Mouse (Mus musculus): ENCODE measurements around the gene Plekhm1. TPM values are rescaled to one million over a fixed set of nuclear protein-coding genes. Genes with fewer than 3 reads are reported as not detected.

Plekhm1 gene
- polyA plus RNA-seq, 1 experiment from 2014 or later, result 6.7 TPM

DNA sequence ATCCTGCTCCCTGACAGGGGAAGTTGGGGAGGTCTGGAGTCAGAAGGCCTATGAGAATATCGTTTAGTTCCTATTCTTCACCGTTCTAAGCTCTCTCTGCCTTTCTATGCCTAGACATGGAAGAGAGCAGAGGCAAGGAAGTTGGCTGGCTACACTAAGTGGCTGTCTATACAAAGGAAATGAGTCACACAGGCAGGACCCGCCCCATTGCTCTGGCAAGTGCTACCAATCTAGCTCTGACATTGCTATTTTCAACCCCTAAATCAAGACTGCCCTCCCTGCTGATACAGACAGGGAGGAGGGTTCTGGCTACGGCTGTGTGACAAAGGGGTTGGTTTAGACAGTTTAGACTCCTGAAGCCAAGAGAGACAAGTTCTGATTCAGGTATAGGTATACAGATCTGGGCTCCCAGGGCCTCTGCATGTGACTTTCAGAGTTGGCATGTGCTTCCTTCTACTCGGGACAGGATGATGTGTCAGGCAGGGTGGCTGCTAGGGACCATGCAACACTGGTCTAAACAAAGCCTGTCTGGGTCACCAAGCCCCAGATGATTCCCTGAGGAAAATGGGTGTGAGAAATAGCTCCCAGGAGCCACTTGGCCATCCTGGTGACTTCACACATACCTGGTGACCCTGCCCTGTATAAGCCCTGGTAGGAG lies 30.4 kb downstream of the Plekhm1 start:
- 35% methylated on average over 5 of the region's 5 CpGs for WGBS
- H3K27ac ChIP-seq, result peak overlapping the region; percentile 79
- H3K4me3 ChIP-seq, result no peak overlapping the region; the same call in 1 of the 2 replicates
- no peak for DNase-seq (ENCODE audit: low spot score)
- H3K4me1 ChIP-seq, result peaks cover 36% of the 10 kb centered on the region
- H3K36me3 ChIP-seq, result peaks cover 22% of the 10 kb centered on the region; the same call in 1 of the 2 replicates
- H3K27me3 ChIP-seq (ENCODE audit: insufficient read depth, poor library complexity, severe bottlenecking), result no peaks in the 10 kb centered on the region
- H3K9me3 ChIP-seq, result no peaks in the 10 kb centered on the region

DNA sequence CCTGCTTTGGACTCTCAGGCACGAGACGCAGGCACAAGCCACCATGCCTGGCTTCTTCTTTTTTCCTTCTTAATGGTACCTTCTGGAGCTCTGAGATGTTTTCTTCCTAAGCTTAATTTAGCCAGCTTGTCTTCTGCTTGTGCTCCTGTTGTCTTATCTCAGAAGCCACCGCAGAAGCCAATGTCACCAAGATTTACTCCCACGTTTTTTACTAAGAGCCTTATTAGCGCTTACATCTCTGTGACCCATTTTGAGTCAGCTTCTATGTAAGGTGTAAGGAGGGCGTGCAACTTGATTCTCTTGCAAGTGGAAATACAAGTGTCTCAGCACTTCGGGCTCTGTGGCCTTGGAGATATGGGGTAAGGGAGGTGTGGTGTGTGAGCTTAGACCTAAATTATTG lies 31.0 kb downstream of the Plekhm1 start:
- Histone ChIP-seq H3K4me3 (no peak overlapping the region), H3K27ac (peak overlapping the region; percentile 72), H3K4me1 (peaks cover 36% of the 10 kb centered on the region), H3K9me3 (no peaks in the 10 kb centered on the region), H3K36me3 (peaks cover 23% of the 10 kb centered on the region; the same call in 1 of the 2 replicates), H3K27me3 (ENCODE audit: insufficient read depth, poor library complexity, severe bottlenecking) (no peaks in the 10 kb centered on the region)
- WGBS, result 72% methylated on average over 7 of the region's 7 CpGs
- no peak for DNase-seq (ENCODE audit: low spot score)

- 90% methylated on average over 5 of the region's 5 CpGs for WGBS
- H3K4me3 ChIP-seq, result no peak overlapping the region
- no peak for DNase-seq (ENCODE audit: low spot score)
- no peak overlapping the region for H3K27ac ChIP-seq
- peaks cover 27% of the 10 kb centered on the region for H3K36me3 ChIP-seq
- H3K4me1 ChIP-seq, result peaks cover 36% of the 10 kb centered on the region
- H3K9me3 ChIP-seq, result no peaks in the 10 kb centered on the region
- no peaks in the 10 kb centered on the region for H3K27me3 ChIP-seq (ENCODE audit: insufficient read depth, poor library complexity, severe bottlenecking)
These were observed 32.0 kb downstream of the Plekhm1 start for GRCm38 (mm10) chr11:103380460-103380859.

- Histone ChIP-seq H3K27me3 (ENCODE audit: insufficient read depth, poor library complexity, severe bottlenecking) (no peaks in the 10 kb centered on the region), H3K4me3 (no peak overlapping the region), H3K9me3 (no peaks in the 10 kb centered on the region), H3K4me1 (peaks cover 29% of the 10 kb centered on the region), H3K27ac (no peak overlapping the region), H3K36me3 (peaks cover 39% of the 10 kb centered on the region)
- 58% methylated on average over 6 of the region's 6 CpGs for WGBS
- no peak for DNase-seq (ENCODE audit: low spot score)
These were observed 34.1 kb downstream of the Plekhm1 start for GRCm38 (mm10) chr11:103378341-103378740.

DNA sequence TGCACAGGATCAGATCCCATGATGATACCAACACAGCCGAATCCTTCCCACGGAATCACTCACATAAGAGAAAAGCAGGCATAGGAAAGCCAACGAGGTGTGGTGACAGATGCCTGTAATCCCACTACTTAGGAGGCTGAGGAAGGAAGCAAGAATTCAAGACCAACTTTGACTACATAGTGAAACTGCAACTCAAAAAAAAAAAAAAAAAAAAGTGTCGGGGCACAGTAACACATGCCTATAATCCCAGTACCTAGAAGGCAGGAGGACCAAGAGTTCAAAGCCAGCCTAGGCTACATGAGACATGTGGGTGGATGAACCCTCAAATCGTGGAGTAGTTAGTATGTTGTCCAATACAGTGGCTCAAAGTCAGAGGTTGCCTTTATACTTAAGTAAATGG lies 36.7 kb downstream of the Plekhm1 start:
- no peaks in the 10 kb centered on the region for H3K27me3 ChIP-seq (ENCODE audit: insufficient read depth, poor library complexity, severe bottlenecking)
- no peak overlapping the region for H3K27ac ChIP-seq
- DNase-seq (ENCODE audit: low spot score), result no peak
- H3K9me3 ChIP-seq, result no peaks in the 10 kb centered on the region
- H3K36me3 ChIP-seq, result peaks cover 48% of the 10 kb centered on the region
- no peak overlapping the region for H3K4me3 ChIP-seq
- peaks cover 11% of the 10 kb centered on the region for H3K4me1 ChIP-seq
- WGBS, result 88% methylated on average over 5 of the region's 5 CpGs

- no peaks in the 10 kb centered on the region for H3K9me3 ChIP-seq
- WGBS, result 67% methylated on average over 1 of the region's 1 CpGs
- no peak overlapping the region for H3K27ac ChIP-seq
- peaks cover 11% of the 10 kb centered on the region for H3K4me1 ChIP-seq
- no peaks in the 10 kb centered on the region for H3K27me3 ChIP-seq (ENCODE audit: insufficient read depth, poor library complexity, severe bottlenecking)
- no peak for DNase-seq (ENCODE audit: low spot score)
- H3K4me3 ChIP-seq, result no peak overlapping the region
- H3K36me3 ChIP-seq, result peaks cover 53% of the 10 kb centered on the region
These were observed 37.2 kb downstream of the Plekhm1 start for GRCm38 (mm10) chr11:103375258-103375657.

DNA sequence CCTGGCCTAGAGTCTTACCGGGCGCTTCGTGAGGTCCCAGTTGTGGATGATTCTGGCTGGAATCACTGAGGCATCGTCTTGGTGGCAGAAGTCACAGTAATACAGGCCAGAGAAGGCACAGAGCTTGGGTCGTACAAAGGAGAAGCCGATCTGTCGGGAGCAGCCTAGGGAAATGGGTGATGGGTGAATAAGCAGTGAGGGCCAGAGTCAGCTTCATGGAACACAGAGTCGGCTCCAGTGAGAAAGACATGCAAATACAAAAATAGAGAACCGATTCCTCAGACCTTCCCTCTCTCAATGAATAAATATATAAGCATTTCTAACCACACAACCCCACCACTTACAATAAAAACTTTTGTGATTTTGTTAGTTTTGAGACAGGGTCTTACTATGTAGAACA lies 38.6 kb downstream of the Plekhm1 start:
- 92% methylated on average over 9 of the region's 9 CpGs for WGBS
- Histone ChIP-seq H3K27me3 (ENCODE audit: insufficient read depth, poor library complexity, severe bottlenecking) (no peaks in the 10 kb centered on the region), H3K4me1 (peaks cover 14% of the 10 kb centered on the region), H3K4me3 (no peak overlapping the region), H3K36me3 (peaks cover 47% of the 10 kb centered on the region), H3K9me3 (no peaks in the 10 kb centered on the region), H3K27ac (no peak overlapping the region)
- DNase-seq (ENCODE audit: low spot score), result no peak

DNA sequence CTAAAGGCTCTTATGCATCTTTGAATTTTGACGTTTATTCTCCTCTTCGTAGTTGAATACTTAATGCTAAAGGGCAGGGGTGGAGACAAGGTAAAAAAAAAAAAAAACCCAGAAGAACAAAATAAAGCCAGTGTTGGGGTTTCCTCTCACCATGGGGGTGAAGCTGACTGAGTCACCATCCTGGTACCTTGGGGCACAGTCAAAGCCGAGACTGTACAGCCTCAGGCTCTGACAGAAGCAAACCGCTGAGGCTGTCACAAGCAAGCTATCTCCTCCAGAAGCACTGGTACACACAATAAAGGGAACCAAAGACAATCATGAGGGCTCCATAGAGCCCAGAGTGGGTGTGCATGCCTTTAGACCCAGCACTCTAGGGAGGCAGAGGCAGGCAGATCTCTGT lies 39.9 kb downstream of the Plekhm1 start:
- H3K4me3 ChIP-seq, result no peak overlapping the region
- 92% methylated on average over 4 of the region's 4 CpGs for WGBS
- H3K36me3 ChIP-seq, result peaks cover 53% of the 10 kb centered on the region
- H3K4me1 ChIP-seq, result peaks cover 8% of the 10 kb centered on the region
- no peak overlapping the region for H3K27ac ChIP-seq
- no peaks in the 10 kb centered on the region for H3K9me3 ChIP-seq
- H3K27me3 ChIP-seq (ENCODE audit: insufficient read depth, poor library complexity, severe bottlenecking), result no peaks in the 10 kb centered on the region
- no peak for DNase-seq (ENCODE audit: low spot score)

DNA sequence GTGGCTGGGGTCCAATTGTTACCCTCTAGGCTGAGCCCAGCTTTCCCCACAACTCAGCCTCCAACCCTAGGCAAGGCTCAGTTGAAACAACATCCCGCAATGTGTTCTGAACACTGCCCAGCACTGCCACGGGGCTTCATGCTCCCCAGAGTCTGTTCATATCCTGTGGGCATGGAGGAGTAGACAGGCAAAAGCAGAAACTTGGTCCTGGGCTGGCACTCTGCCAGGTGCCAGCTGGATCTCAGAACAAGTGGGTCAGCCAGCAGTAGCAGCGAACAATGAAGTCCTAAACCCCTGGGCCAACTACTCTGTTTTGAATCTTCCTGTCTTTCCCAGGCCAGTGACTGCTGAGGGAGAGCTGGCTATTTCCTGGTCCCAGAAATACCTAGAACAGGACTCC lies 40.4 kb downstream of the Plekhm1 start:
- Histone ChIP-seq H3K27ac (peak overlapping the region; percentile 63; the same call in 1 of the 2 replicates), H3K9me3 (no peaks in the 10 kb centered on the region), H3K36me3 (peaks cover 54% of the 10 kb centered on the region), H3K4me1 (peaks cover 8% of the 10 kb centered on the region), H3K27me3 (ENCODE audit: insufficient read depth, poor library complexity, severe bottlenecking) (no peaks in the 10 kb centered on the region), H3K4me3 (no peak overlapping the region)
- DNase-seq (ENCODE audit: low spot score), result no peak
- 76% methylated on average over 3 of the region's 3 CpGs for WGBS

GRCm38 (mm10) chr11:103371222-103371539 lies 41.3 kb downstream of the Plekhm1 start:
- DNase-seq (ENCODE audit: low spot score), result no peak
- peak overlapping the region; percentile 63; the same call in 1 of the 2 replicates for H3K27ac ChIP-seq

GRCm38 (mm10) chr11:103370397-103371221 lies 41.9 kb downstream of the Plekhm1 start:
- no peak overlapping the region for H3K27ac ChIP-seq
- H3K36me3 ChIP-seq, result peaks cover 56% of the 10 kb centered on the region
- peak; percentile 72 for DNase-seq (ENCODE audit: low spot score)
- no peak overlapping the region for H3K4me3 ChIP-seq
- H3K4me1 ChIP-seq, result peaks cover 8% of the 10 kb centered on the region
- H3K9me3 ChIP-seq, result no peaks in the 10 kb centered on the region
- WGBS, result 90% methylated on average over 9 of the region's 9 CpGs
- peaks cover 12% of the 10 kb centered on the region for H3K27me3 ChIP-seq (ENCODE audit: insufficient read depth, poor library complexity, severe bottlenecking)

More at GRCm38 (mm10) chr11:103371222-103371539, 41.3 kb downstream of the Plekhm1 start:
- no peak overlapping the region for H3K4me3 ChIP-seq
- 62% methylated on average over 3 of the region's 3 CpGs for WGBS
- peaks cover 53% of the 10 kb centered on the region for H3K36me3 ChIP-seq
- no peaks in the 10 kb centered on the region for H3K9me3 ChIP-seq
- peaks cover 8% of the 10 kb centered on the region for H3K4me1 ChIP-seq
- H3K27me3 ChIP-seq (ENCODE audit: insufficient read depth, poor library complexity, severe bottlenecking), result peaks cover 6% of the 10 kb centered on the region

DNA sequence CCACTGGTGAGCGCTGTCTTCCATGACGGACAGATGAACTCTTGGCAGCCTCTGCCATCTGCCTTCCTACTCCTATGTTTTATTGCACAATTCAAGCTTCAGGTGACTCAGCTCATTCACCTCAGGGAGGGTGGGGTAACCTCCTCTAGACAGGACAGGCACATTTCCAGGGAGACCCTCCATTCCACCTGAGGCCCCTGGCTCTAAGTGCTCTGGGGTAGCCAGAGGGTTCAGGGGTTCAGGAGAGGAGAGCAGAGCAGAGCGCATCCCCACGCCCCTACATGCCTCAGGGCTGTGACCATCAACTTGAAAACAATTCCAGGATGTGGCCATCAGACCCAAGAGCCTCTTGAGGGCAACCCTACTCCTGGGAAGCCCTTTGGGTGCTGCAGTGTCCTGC lies 47.0 kb downstream of the Plekhm1 start:
- peaks cover 44% of the 10 kb centered on the region for H3K4me1 ChIP-seq
- H3K27me3 ChIP-seq (ENCODE audit: insufficient read depth, poor library complexity, severe bottlenecking), result peaks cover 63% of the 10 kb centered on the region
- H3K4me3 ChIP-seq, result no peak overlapping the region
- no peak overlapping the region for H3K27ac ChIP-seq
- WGBS, result 84% methylated on average over 4 of the region's 4 CpGs
- H3K9me3 ChIP-seq, result no peaks in the 10 kb centered on the region
- H3K36me3 ChIP-seq, result peaks cover 34% of the 10 kb centered on the region
- no peak for DNase-seq (ENCODE audit: low spot score)

GRCm38 (mm10) chr11:103365022-103365421 lies 47.5 kb downstream of the Plekhm1 start:
- Histone ChIP-seq H3K4me1 (peaks cover 50% of the 10 kb centered on the region), H3K36me3 (peaks cover 29% of the 10 kb centered on the region), H3K27ac (no peak overlapping the region), H3K9me3 (no peaks in the 10 kb centered on the region), H3K4me3 (no peak overlapping the region), H3K27me3 (ENCODE audit: insufficient read depth, poor library complexity, severe bottlenecking) (peaks cover 65% of the 10 kb centered on the region)
- DNase-seq (ENCODE audit: low spot score), result peak; percentile 67
- 70% methylated on average over 3 of the region's 3 CpGs for WGBS
